Mouse (Mus musculus) bone marrow macrophage, adult 2 months (primary cell): ENCODE results near the gene Hoxd3. TPM values are rescaled to one million over a fixed set of nuclear protein-coding genes. Genes with fewer than 3 reads are reported as not detected.

Experiments used
- H3K27ac ChIP-seq: 2 replicates; pipeline ENCODE4 v1.5.1; 2012; ENCODE audit warnings: low read depth, low read length; ENCODE audit not compliant: insufficient read depth
- H3K4me1 ChIP-seq: 2 replicates; pipeline ENCODE4 v1.6.1; 2012; ENCODE audit warnings: low read length; ENCODE audit not compliant: control insufficient read depth, insufficient read depth
- H3K4me3 ChIP-seq: 2 replicates; pipeline ENCODE4 v1.5.1; 2012; ENCODE audit warnings: mild to moderate bottlenecking, low read length, moderate library complexity; ENCODE audit not compliant: insufficient read depth
- CTCF ChIP-seq: IDR thresholded peaks from 2 replicates; pipeline ENCODE4 v1.5.1; 2012; ENCODE audit warnings: low read depth, mild to moderate bottlenecking, low read length, moderate library complexity
- POLR2A ChIP-seq: IDR thresholded peaks from 2 replicates; pipeline ENCODE4 v1.6.1; 2012; ENCODE audit warnings: mild to moderate bottlenecking, low read depth, low read length, borderline replicate concordance
- polyA plus RNA-seq: library from polyadenylated mRNA; stranded (reverse); fragments of >200 nt; gene quantifications from 2 replicates; pipeline ENCODE4 v1.2.4, GENCODE M21; 2012; ENCODE audit not compliant: missing spikeins, insufficient read depth, insufficient read length

Gene Hoxd3
- polyA plus RNA-seq, 1 experiment: not detected

- TF ChIP-seq POLR2A (no peak), CTCF (no peak)
- Histone ChIP-seq H3K27ac (no peak overlapping the region), H3K4me1 (peaks cover 2% of the 10 kb centered on the region; the same call in 1 of the 2 replicates), H3K4me3 (no peak overlapping the region)
Measured at GRCm38 (mm10) chr2:74734996-74735811, 23.5 kb downstream of the Hoxd3 start.

GRCm38 (mm10) chr2:74735851-74736687 is 24.3 kb downstream of the Hoxd3 start:
- peaks cover 2% of the 10 kb centered on the region; the same call in 1 of the 2 replicates for H3K4me1 ChIP-seq
- H3K27ac ChIP-seq: no peak overlapping the region
- TF ChIP-seq POLR2A: no peak
- TF ChIP-seq CTCF: no peak
- H3K4me3 ChIP-seq: no peak overlapping the region

- TF ChIP-seq POLR2A: no peak
- peaks cover 2% of the 10 kb centered on the region; the same call in 1 of the 2 replicates for H3K4me1 ChIP-seq
- H3K27ac ChIP-seq: no peak overlapping the region
- no peak overlapping the region for H3K4me3 ChIP-seq
Measured at GRCm38 (mm10) chr2:74736688-74737577, 25.2 kb downstream of the Hoxd3 start.

- Histone ChIP-seq H3K27ac (no peak overlapping the region), H3K4me3 (no peak overlapping the region), H3K4me1 (peaks cover 2% of the 10 kb centered on the region; the same call in 1 of the 2 replicates)
- no peak for TF ChIP-seq CTCF
Measured at GRCm38 (mm10) chr2:74737578-74738070, 25.9 kb downstream of the Hoxd3 start.

GRCm38 (mm10) chr2:74738623-74739475 is 27.1 kb downstream of the Hoxd3 start:
- Histone ChIP-seq H3K4me3 (no peak overlapping the region), H3K27ac (no peak overlapping the region), H3K4me1 (no peaks in the 10 kb centered on the region)
- no peak for TF ChIP-seq CTCF
- no peak for TF ChIP-seq POLR2A

GRCm38 (mm10) chr2:74739476-74739800 is 27.7 kb downstream of the Hoxd3 start:
- no peak for TF ChIP-seq POLR2A
- no peak for TF ChIP-seq CTCF
- H3K4me1 ChIP-seq: no peaks in the 10 kb centered on the region

GRCm38 (mm10) chr2:74739869-74740268 is 28.1 kb downstream of the Hoxd3 start:
- no peak for TF ChIP-seq CTCF
- TF ChIP-seq POLR2A: no peak
- Histone ChIP-seq H3K27ac (no peak overlapping the region), H3K4me3 (no peak overlapping the region), H3K4me1 (no peaks in the 10 kb centered on the region)

More at GRCm38 (mm10) chr2:74739476-74739800, 27.7 kb downstream of the Hoxd3 start:
- no peak overlapping the region for H3K4me3 ChIP-seq
- no peak overlapping the region for H3K27ac ChIP-seq

- H3K27ac ChIP-seq: no peak overlapping the region
- no peaks in the 10 kb centered on the region for H3K4me1 ChIP-seq
- no peak overlapping the region for H3K4me3 ChIP-seq
- TF ChIP-seq CTCF: no peak
- TF ChIP-seq POLR2A: no peak
Measured at GRCm38 (mm10) chr2:74740311-74741091, 28.8 kb downstream of the Hoxd3 start.
